Mouse (Mus musculus): ENCODE measurements around the gene Gpsm3.
"Not testable (repeated sequence)": the region's sequence is repeated elsewhere in the genome, so short reads cannot be mapped to it uniquely, and the experiment has no call there.

Gene Gpsm3

GRCm38 (mm10) chr17:34589681-34590101 lies at the start of gene Gpsm3:
TSS of gene Gpsm3 (plus strand) at chr17:34589806.
- no peak for DNase-seq (ENCODE audit: low read depth, low spot score)

GRCm38 (mm10) chr17:34543567-34543966 lies 46.0 kb upstream of the Gpsm3 start:
- not testable (repeated sequence) for DNase-seq (ENCODE audit: low read depth, low spot score)

DNA sequence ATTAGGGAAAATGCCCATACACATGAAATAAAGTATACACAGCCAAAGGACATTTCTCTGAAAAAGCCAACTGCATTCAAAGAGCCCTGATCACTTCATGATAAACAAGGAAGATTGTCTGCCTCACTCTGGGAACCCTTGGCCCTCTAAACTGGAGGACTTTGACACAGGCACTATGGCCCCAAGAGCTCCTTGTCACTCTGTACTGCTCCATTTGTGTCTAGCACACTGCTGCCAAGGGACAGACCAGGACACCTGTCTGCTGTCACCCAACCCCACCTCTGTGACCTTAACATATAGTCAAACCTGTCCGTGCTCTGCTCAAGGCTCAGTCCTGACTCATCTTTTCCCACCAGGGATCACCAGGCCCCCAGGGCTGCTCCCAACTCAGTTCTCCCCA lies 42.8 kb upstream of the Gpsm3 start:
- DNase-seq (ENCODE audit: low read depth, low spot score) = no peak

- DNase-seq (ENCODE audit: low read depth, low spot score) = no peak
Measured at GRCm38 (mm10) chr17:34547601-34548000, 42.0 kb upstream of the Gpsm3 start.

DNA sequence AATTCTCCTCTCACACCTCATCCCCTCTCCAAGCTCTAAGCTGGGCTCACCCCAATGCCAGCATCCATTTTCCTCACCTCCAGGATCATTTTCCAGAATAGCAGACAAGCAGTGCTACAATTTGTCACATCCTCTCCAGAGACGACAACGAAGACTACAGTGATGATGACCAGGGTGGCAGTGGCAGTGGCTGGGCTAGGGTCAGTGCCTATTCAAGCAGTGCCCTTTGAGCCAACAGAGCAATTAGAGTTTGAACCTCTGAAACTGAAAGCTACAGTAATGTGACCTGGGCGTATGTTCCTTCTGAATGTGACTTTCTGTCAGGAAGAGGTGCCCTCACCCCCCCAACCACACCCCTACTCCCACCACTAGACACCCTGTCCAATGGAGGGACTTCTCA lies 40.5 kb upstream of the Gpsm3 start:
- DNase-seq (ENCODE audit: low read depth, low spot score) = no peak

DNA sequence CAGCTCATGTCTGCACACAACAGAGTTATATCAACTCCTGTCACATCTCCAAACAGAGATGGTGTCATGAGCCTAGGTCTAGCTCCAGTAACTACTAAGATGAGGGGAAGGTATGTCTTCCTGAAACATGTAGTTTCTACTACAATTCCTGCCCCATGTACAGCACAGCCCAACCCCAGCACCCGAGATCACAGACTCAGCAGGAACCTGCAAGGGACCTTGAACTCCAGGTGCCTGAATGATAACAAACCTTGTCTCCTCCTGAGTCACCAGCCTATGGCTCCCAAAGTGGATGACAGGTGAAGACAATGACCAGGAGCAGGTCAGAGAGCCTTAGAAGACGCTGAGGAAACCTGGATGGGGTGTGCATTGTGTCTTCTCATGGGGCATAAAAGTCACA lies 39.8 kb upstream of the Gpsm3 start:
- no peak for DNase-seq (ENCODE audit: low read depth, low spot score)

- DNase-seq (ENCODE audit: low read depth, low spot score) = peak; percentile 73
Measured at GRCm38 (mm10) chr17:34555483-34555882, 34.1 kb upstream of the Gpsm3 start.

DNA sequence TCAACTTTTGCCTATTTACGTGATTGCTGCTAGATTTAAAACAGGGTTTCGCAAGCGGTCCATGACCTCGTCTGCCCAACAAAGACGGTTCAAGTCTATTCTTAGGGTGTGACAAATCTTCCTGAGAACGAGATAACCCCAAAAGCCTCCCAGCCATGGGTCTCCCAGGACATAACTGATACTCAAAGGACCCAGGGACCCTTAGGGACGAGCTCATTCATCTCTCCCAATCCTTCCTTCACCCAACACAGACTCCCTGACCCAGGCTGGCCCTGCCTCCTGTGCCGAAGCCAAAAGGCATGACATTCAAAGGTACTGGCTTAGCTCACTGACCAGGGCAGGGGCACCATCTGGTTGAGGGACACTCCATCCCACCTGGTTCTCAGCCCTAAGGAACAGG lies 33.2 kb upstream of the Gpsm3 start:
- no peak for DNase-seq (ENCODE audit: low read depth, low spot score)

DNA sequence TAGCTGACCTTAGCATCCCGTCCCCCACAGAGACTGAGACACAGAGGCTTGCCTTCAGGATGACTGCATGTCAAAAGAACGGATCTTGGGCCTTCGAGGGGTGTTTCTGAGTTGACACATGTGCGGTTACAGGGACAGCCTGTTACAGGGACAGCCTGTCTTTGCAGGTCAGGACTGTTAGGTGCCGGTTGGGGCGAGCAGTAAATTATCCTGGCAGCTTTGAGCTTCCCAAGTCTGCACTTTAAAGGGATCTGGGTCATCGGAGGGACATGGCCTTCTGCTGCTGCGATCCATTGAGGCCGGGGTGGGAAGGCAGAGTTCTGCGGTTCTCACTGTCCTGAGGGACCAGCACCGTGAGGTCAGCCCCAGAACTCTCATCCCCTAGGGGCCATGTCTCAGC lies 32.2 kb upstream of the Gpsm3 start:
- no peak for DNase-seq (ENCODE audit: low read depth, low spot score)

DNA sequence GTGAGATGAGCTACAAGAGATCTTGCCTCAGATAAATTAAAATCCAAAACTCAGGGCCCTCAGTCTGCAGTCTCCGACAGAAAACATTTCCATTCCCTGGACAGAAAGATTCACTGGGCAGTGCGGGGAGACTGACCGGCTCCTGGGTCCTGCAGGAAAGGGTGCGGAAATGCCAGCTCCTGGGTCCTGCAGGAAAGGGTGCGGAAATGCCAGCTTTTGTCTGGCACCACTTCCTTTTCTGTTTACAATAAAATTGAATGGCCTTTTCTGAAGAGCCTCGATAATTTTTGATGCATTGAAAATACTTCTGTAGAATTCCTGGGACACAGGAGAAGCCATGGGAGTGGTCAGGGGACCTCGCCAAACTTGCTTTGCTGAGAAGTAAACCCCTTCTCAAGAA lies 30.5 kb upstream of the Gpsm3 start:
- DNase-seq (ENCODE audit: low read depth, low spot score) = no peak

GRCm38 (mm10) chr17:34559895-34560294 lies 29.7 kb upstream of the Gpsm3 start:
- DNase-seq (ENCODE audit: low read depth, low spot score) = no peak

DNA sequence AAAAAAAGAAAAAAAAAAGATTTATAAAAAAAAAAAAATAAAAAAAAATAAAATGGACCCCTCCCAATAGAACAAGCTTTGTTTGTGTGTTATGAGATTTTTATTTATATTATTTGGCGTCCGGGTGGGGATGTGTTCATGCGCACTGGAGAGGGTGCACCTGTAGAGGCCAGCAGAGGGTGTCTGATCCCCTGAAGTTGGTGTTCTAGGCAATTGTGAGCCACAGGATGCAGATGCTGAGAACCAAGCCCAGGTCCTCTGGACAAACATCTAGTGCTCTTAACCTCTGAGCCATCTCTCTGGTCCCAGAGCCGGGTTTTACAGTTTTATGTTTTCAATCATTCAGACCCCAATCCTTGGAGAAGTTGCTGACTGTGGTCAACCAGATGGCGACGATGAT lies 29.2 kb upstream of the Gpsm3 start:
- no peak for DNase-seq (ENCODE audit: low read depth, low spot score)

- peak; percentile 51 for DNase-seq (ENCODE audit: low read depth, low spot score)
Measured at GRCm38 (mm10) chr17:34561200-34561599, 28.4 kb upstream of the Gpsm3 start.

DNA sequence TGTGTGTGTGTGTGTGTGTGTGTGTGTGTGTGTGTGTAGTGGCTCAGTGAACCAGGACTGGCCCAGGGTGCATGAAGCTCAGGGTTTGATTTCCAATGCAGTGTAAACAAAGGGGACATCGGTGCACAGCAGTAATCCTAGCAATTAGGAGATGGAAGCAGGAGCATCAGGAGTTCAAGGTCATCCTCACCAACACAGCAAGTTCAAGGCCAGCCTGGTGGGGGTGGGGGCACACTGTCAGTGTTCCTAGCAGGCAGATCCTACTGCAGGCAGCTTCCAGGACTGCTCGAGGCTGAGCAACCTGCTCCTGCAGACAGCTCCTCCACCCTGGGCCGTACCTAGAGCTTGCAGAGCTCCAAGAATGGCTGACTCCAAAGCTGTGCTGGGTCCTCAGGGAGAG lies 27.0 kb upstream of the Gpsm3 start:
- no peak for DNase-seq (ENCODE audit: low read depth, low spot score)

DNA sequence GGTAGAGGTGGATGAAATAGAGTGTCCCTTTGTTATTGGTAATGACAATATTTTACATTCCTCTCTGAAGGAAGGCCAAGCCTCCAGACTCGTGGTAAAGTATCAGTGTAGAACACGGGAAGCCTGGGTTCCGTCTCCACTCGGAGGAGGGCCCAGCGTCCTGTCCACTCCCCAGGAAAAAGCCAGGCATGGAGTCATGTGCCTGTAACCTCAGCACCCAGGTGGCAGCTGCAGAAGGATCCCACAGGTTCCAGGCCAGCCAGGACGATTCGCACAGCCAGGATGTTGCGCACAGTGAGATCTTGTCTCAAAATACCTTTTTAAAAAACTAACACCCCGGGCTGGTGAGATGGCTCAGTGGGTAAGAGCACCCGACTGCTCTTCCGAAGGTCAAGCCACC lies 26.3 kb upstream of the Gpsm3 start:
- DNase-seq (ENCODE audit: low read depth, low spot score) = no peak

GRCm38 (mm10) chr17:34564003-34564421 lies 25.6 kb upstream of the Gpsm3 start, which contains the start of gene Notch4:
TSS of gene Notch4 (plus strand) at chr17:34564268.
- no peak for DNase-seq (ENCODE audit: low read depth, low spot score)

DNA sequence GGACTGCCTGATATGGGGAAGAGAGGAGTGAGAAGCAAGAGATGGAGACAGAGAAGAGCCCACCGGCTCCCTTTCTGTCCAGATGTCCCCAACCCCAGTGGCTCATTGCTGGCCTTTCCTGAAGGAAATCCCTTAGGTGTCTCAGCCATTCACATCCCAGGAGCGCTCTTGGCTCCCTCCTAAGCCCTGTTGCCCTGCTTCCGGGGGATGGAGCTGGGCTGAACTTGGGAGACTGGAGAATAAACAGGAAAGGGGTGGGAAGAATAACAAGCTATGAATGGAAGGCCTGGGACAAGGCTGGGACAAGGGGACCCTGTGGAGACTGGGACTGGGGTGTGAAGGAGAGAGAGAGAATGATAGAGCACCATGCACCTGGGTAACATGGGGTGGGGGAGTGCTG lies 24.8 kb upstream of the Gpsm3 start:
- no peak for DNase-seq (ENCODE audit: low read depth, low spot score)

GRCm38 (mm10) chr17:34567311-34567710 lies 22.3 kb upstream of the Gpsm3 start:
- no peak for DNase-seq (ENCODE audit: low read depth, low spot score)

- no peak for DNase-seq (ENCODE audit: low read depth, low spot score)
Measured at GRCm38 (mm10) chr17:34568421-34568820, 21.2 kb upstream of the Gpsm3 start.

DNA sequence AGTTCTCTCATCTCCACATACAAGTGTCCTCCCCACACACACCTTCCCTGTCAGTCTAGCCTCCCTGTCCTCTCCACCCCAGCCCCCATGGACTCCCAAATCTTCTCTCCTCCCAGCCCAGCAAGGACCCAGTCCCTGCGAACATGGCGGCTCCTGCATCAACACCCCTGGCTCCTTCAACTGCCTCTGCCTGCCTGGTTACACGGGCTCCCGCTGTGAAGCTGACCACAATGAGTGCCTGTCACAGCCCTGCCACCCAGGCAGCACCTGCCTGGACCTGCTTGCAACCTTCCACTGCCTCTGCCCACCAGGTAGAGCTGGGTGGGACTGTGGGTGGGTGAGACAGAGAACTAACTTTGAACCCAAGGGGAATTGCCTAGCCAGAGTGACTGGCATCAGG lies 19.7 kb upstream of the Gpsm3 start:
- DNase-seq (ENCODE audit: low read depth, low spot score) = no peak

DNA sequence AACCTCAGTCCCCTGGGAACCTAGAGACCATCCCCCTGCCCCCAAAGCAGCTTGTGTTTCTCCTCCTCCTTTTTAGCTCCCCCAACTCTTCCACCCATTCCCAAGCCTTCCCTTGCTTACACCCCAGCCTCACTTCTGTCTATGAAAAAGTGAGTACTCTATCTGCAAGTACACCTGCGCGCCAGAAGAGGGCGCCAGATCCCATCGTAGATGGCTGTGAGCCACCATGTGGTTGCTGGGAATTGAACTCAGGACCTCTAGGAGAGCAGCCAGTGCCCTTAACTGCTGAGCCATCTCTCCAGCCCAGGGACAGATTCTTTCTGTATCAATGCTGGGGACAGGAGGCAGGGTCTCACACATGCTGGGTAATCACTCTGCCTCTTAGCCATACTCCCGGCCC lies 17.7 kb upstream of the Gpsm3 start:
- no peak for DNase-seq (ENCODE audit: low read depth, low spot score)

DNA sequence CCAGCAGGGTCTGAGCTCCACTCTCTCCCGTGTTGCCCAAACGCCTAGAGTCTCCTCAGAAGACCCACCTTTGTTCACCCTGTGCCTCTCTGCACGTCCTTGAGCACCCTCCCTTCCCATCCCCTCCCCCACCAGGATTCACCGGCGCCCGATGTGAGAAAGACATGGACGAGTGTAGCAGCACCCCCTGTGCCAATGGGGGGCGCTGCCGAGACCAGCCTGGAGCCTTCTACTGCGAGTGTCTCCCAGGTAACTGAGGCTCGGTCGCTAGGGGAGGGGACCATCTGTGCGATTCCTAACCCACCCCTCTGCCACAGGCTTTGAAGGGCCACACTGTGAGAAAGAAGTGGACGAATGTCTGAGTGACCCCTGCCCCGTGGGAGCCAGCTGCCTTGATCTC lies 17.2 kb upstream of the Gpsm3 start:
- no peak for DNase-seq (ENCODE audit: low read depth, low spot score)

- DNase-seq (ENCODE audit: low read depth, low spot score) = no peak
Measured at GRCm38 (mm10) chr17:34576577-34576976, 13.0 kb upstream of the Gpsm3 start.

DNA sequence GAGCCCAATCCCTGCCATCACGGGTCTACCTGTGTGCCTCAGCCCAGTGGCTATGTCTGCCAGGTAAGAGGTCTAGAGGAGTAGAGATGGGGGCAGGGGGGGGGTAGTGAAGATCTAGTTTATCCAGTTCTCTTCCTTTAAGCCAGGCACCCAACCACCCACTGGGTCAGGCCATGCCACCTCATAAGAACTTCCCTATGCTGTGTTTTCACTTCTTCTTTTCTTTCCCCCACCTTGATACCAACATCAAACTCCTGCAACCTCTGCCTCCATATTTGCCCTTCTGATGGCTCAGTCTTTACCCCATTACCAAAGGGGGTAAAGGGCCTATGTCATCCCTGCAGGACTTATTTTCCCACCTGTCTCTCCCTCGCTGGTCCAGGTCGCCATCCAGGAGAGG lies 11.5 kb upstream of the Gpsm3 start:
- no peak for DNase-seq (ENCODE audit: low read depth, low spot score)

DNA sequence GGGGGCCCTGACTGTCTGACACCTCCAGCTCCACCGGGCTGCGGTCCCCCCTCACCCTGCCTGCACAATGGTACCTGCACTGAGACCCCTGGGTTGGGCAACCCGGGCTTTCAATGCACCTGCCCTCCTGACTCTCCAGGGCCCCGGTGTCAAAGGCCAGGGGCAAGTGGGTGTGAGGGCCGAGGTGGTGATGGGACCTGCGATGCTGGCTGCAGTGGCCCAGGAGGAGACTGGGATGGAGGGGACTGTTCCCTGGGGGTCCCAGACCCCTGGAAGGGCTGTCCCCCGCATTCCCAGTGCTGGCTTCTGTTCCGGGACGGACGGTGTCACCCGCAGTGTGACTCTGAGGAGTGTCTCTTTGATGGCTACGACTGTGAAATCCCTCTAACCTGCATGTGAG lies 7.1 kb upstream of the Gpsm3 start:
- no peak for DNase-seq (ENCODE audit: low read depth, low spot score)

Measured in brain, adult 2 months (tissue).